Mouse (Mus musculus) lung, adult 2 months (tissue): ENCODE results near the gene Trim46. TPM values are rescaled to one million over a fixed set of nuclear protein-coding genes. Genes with fewer than 3 reads are reported as not detected.

Experiments
- DNase-seq: peaks from one replicate; pipeline ENCODE4 v3.0.0; 2022
- H3K4me1 ChIP-seq: fragments of 200-500 bp; 2 replicates; pipeline ENCODE4 v1.6.1; 2011; ENCODE audit warnings: low read length; ENCODE audit not compliant: control insufficient read depth, insufficient read depth
- H3K4me3 ChIP-seq: fragments of 200-500 bp; replicated peaks from 2 replicates; pipeline ENCODE3; 2011; ENCODE audit warnings: low read depth, mild to moderate bottlenecking, control low read depth, low read length; ENCODE audit errors: extremely low read depth
- CTCF ChIP-seq: fragments of 200-500 bp; IDR thresholded peaks from 2 replicates; pipeline ENCODE4 v1.5.1; 2011; ENCODE audit warnings: mild to moderate bottlenecking, low read length, control low read depth; ENCODE audit not compliant: insufficient read depth
- POLR2A ChIP-seq: fragments of 200-500 bp; IDR thresholded peaks from 2 replicates; pipeline ENCODE4 v1.6.1; 2011; ENCODE audit warnings: low read depth, mild to moderate bottlenecking, control low read depth, low read length, borderline replicate concordance; ENCODE audit errors: extremely low read depth
- WGBS: fragments of 180-500 bp; shearing (Covaris S2); methylation state at CpG from one replicate; pipeline ENCODE4 v1.1.7; 2018; 5-methylcytosine and 5-hydroxymethylcytosine counted together
- polyA plus RNA-seq: library from polyadenylated mRNA; depleted of rRNA; stranded (reverse); fragments of >200 nt; gene quantifications from 2 replicates; pipeline ENCODE4 v1.2.3, GENCODE M21; 2012

Trim46 gene
- polyA plus RNA-seq, 1 experiment, result 11.0 TPM

- DNase-seq, result peak; percentile 36
- Histone ChIP-seq H3K4me3 (no peak overlapping the region), H3K4me1 (peaks cover 6% of the 10 kb centered on the region; the same call in 1 of the 2 replicates)
- TF ChIP-seq POLR2A (no peak), CTCF (no peak)
- 40% methylated on average over 12 of the region's 12 CpGs for WGBS
These were observed 7.6 kb downstream of the Trim46 start for GRCm38 (mm10) chr3:89238494-89238893.

- WGBS, result 71% methylated on average over 21 of the region's 21 CpGs
- no peak for TF ChIP-seq CTCF
- no peak for TF ChIP-seq POLR2A
- Histone ChIP-seq H3K4me3 (no peak overlapping the region), H3K4me1 (peaks cover 9% of the 10 kb centered on the region; the same call in 1 of the 2 replicates)
- no peak for DNase-seq
These were observed 8.4 kb downstream of the Trim46 start for GRCm38 (mm10) chr3:89237682-89238081.

- Histone ChIP-seq H3K4me1 (peaks cover 9% of the 10 kb centered on the region; the same call in 1 of the 2 replicates), H3K4me3 (no peak overlapping the region)
- TF ChIP-seq CTCF, result no peak
- no peak for TF ChIP-seq POLR2A
- 87% methylated on average over 10 of the region's 10 CpGs for WGBS
- no peak for DNase-seq
These were observed 9.6 kb downstream of the Trim46 start for GRCm38 (mm10) chr3:89236516-89236915.

- DNase-seq, result no peak
- H3K4me3 ChIP-seq, result no peak overlapping the region
- TF ChIP-seq CTCF (peak; percentile 13; the same call in 1 of the 2 replicates), POLR2A (0 out of 2 replicates have a peak, but pooled peaks have one; percentile 11)
- 27% methylated on average over 14 of the region's 14 CpGs for WGBS
- peaks cover 9% of the 10 kb centered on the region; the same call in 1 of the 2 replicates for H3K4me1 ChIP-seq
These were observed 12.5 kb downstream of the Trim46 start for GRCm38 (mm10) chr3:89233562-89234110.

- 47% methylated on average over 6 of the region's 6 CpGs for WGBS
These were observed 13.5 kb downstream of the Trim46 start for GRCm38 (mm10) chr3:89232614-89233013.

GRCm38 (mm10) chr3:89231772-89232275 is 14.3 kb downstream of the Trim46 start:
- TF ChIP-seq POLR2A, result no peak
- TF ChIP-seq CTCF, result no peak
- Histone ChIP-seq H3K4me1 (peaks cover 13% of the 10 kb centered on the region; the same call in 1 of the 2 replicates), H3K4me3 (peak overlapping the region; percentile 26)
- DNase-seq, result peak; percentile 28
- WGBS, result 56% methylated on average over 16 of the region's 16 CpGs

More at GRCm38 (mm10) chr3:89232614-89233013, 13.5 kb downstream of the Trim46 start:
- peak; percentile 42; the same call in 1 of the 2 replicates for TF ChIP-seq POLR2A
- no peak for TF ChIP-seq CTCF
- Histone ChIP-seq H3K4me1 (peaks cover 11% of the 10 kb centered on the region; the same call in 1 of the 2 replicates), H3K4me3 (peak overlapping the region; percentile 15)
- no peak for DNase-seq

GRCm38 (mm10) chr3:89231345-89231744 is 14.8 kb downstream of the Trim46 start:
- 27% methylated on average over 7 of the region's 7 CpGs for WGBS
- DNase-seq, result no peak
- H3K4me1 ChIP-seq, result peaks cover 13% of the 10 kb centered on the region; the same call in 1 of the 2 replicates
- TF ChIP-seq CTCF, result no peak
- no peak for TF ChIP-seq POLR2A
- H3K4me3 ChIP-seq, result peak overlapping the region; percentile 26

- WGBS, result 64% methylated on average over 2 of the region's 2 CpGs
- DNase-seq, result peak; percentile 18
- peaks cover 13% of the 10 kb centered on the region; the same call in 1 of the 2 replicates for H3K4me1 ChIP-seq
- H3K4me3 ChIP-seq, result peak overlapping the region; percentile 43
- TF ChIP-seq POLR2A, result no peak
- TF ChIP-seq CTCF, result no peak
These were observed 15.5 kb downstream of the Trim46 start for GRCm38 (mm10) chr3:89230561-89230960.

- peaks cover 13% of the 10 kb centered on the region; the same call in 1 of the 2 replicates for H3K4me1 ChIP-seq
- TF ChIP-seq POLR2A (no peak), CTCF (no peak)
- DNase-seq, result no peak
- H3K4me3 ChIP-seq, result peak overlapping the region; percentile 59
- WGBS, result 59% methylated on average over 4 of the region's 4 CpGs
These were observed 16.8 kb downstream of the Trim46 start for GRCm38 (mm10) chr3:89229276-89229675.

- WGBS, result 38% methylated on average over 10 of the region's 10 CpGs
- H3K4me1 ChIP-seq, result peaks cover 10% of the 10 kb centered on the region; the same call in 1 of the 2 replicates
- TF ChIP-seq POLR2A (peak; percentile 97; the same call in 1 of the 2 replicates), CTCF (no peak)
- H3K4me3 ChIP-seq, result peak within 1 kb of the TSS; percentile 59
- DNase-seq, result peak; percentile 71
These were observed 17.3 kb downstream of the Trim46 start, which contains the start of gene Muc1 for GRCm38 (mm10) chr3:89228836-89229235. Gene Muc1 (plus strand): TSS chr3:89229057.
